Mouse (Mus musculus) neural tube, embryonic 12.5 days (tissue): ENCODE data around the gene Adh1. TPM values are rescaled to one million over a fixed set of nuclear protein-coding genes. Genes with fewer than 3 reads are reported as not detected.

Experiments used
- ATAC-seq: fragments of 200-750 bp; cut with Nextera tagmentation; 2 replicates; pipeline ENCODE4 v1.8.0; 2017; ENCODE audit warnings: low read depth, mild to moderate bottlenecking, moderate TSS enrichment, moderate library complexity; ENCODE audit not compliant: low FRiP score
- H3K27ac ChIP-seq: fragments of 300-500 bp; sonication (generic); 2 replicates; pipeline ENCODE4 v1.5.1; 2016
- H3K27me3 ChIP-seq: fragments of 300-500 bp; sonication (generic); replicated peaks from 2 replicates; pipeline ENCODE4 v1.6.1; 2016; ENCODE audit warnings: mild to moderate bottlenecking
- H3K36me3 ChIP-seq: fragments of 300-500 bp; sonication (generic); 2 replicates; pipeline ENCODE4 v1.6.1; 2016; ENCODE audit warnings: mild to moderate bottlenecking
- H3K4me1 ChIP-seq: fragments of 300-500 bp; sonication (generic); 2 replicates; pipeline ENCODE4 v1.6.1; 2016
- H3K4me2 ChIP-seq: fragments of 300-500 bp; sonication (generic); replicated peaks from 2 replicates; pipeline ENCODE4 v1.6.1; 2016; ENCODE audit warnings: mild to moderate bottlenecking
- H3K4me3 ChIP-seq: fragments of 300-500 bp; sonication (generic); 2 replicates; pipeline ENCODE4 v1.5.1; 2016
- H3K9ac ChIP-seq: fragments of 300-500 bp; sonication (generic); 2 replicates; pipeline ENCODE4 v1.6.1; 2016; ENCODE audit warnings: mild to moderate bottlenecking
- H3K9me3 ChIP-seq: fragments of 300-500 bp; sonication (generic); 2 replicates; pipeline ENCODE4 v1.6.1; 2016; ENCODE audit warnings: mild to moderate bottlenecking
- WGBS: fragments of 180-500 bp; shearing (Covaris S2); methylation state at CpG from one replicate; pipeline ENCODE4 v1.1.7; 2016; 5-methylcytosine and 5-hydroxymethylcytosine counted together
- polyA plus RNA-seq: library from polyadenylated mRNA; unstranded; fragments of >200 nt; fragmentation: Nextera tagmentation; extraction: Ambion mirVana; gene quantifications from 2 replicates; pipeline ENCODE4 v1.2.1, GENCODE M21; 2016

Gene Adh1
- polyA plus RNA-seq, 1 experiment from 2014 or later, result 4.6 TPM

GRCm38 (mm10) chr3:138303771-138304488 is 43.1 kb downstream of the Adh1 start:
- H3K4me1 ChIP-seq, result no peaks in the 10 kb centered on the region
- peak; percentile 14; the same call in 1 of the 2 replicates for ATAC-seq
- H3K4me2 ChIP-seq, result no peak overlapping the region
- H3K9me3 ChIP-seq, result peaks cover 2% of the 10 kb centered on the region; the same call in 1 of the 2 replicates
- H3K36me3 ChIP-seq, result no peaks in the 10 kb centered on the region
- no peaks in the 10 kb centered on the region for H3K27me3 ChIP-seq
- no peak overlapping the region for H3K9ac ChIP-seq
- WGBS, result 76% methylated on average over 6 of the region's 6 CpGs
- no peak overlapping the region for H3K27ac ChIP-seq
- H3K4me3 ChIP-seq, result no peak overlapping the region

- no peak for ATAC-seq
These were observed 43.7 kb downstream of the Adh1 start for GRCm38 (mm10) chr3:138304489-138304871.

GRCm38 (mm10) chr3:138305486-138306289 is 44.9 kb downstream of the Adh1 start:
- ATAC-seq, result no peak
- no peaks in the 10 kb centered on the region for H3K27me3 ChIP-seq
- 68% methylated on average over 10 of the region's 10 CpGs for WGBS
- H3K4me2 ChIP-seq, result no peak overlapping the region
- H3K4me1 ChIP-seq, result no peaks in the 10 kb centered on the region
- no peak overlapping the region for H3K9ac ChIP-seq
- no peak overlapping the region for H3K27ac ChIP-seq
- no peak overlapping the region for H3K4me3 ChIP-seq
- no peaks in the 10 kb centered on the region for H3K36me3 ChIP-seq
- no peaks in the 10 kb centered on the region for H3K9me3 ChIP-seq

More at GRCm38 (mm10) chr3:138304489-138304871, 43.7 kb downstream of the Adh1 start:
- no peaks in the 10 kb centered on the region for H3K4me1 ChIP-seq
- no peaks in the 10 kb centered on the region for H3K9me3 ChIP-seq
- H3K36me3 ChIP-seq, result no peaks in the 10 kb centered on the region
- H3K9ac ChIP-seq, result no peak overlapping the region
- H3K27ac ChIP-seq, result no peak overlapping the region
- H3K27me3 ChIP-seq, result no peaks in the 10 kb centered on the region
- no peak overlapping the region for H3K4me2 ChIP-seq
- H3K4me3 ChIP-seq, result no peak overlapping the region
- WGBS, result 52% methylated on average over 4 of the region's 4 CpGs

- H3K9me3 ChIP-seq, result no peaks in the 10 kb centered on the region
- no peak overlapping the region for H3K4me3 ChIP-seq
- ATAC-seq, result no peak
- no peak overlapping the region for H3K4me2 ChIP-seq
- no peak overlapping the region for H3K27ac ChIP-seq
- no peaks in the 10 kb centered on the region for H3K27me3 ChIP-seq
- H3K9ac ChIP-seq, result no peak overlapping the region
- H3K4me1 ChIP-seq, result no peaks in the 10 kb centered on the region
- WGBS, result 54% methylated on average over 8 of the region's 8 CpGs
- H3K36me3 ChIP-seq, result no peaks in the 10 kb centered on the region
These were observed 45.5 kb downstream of the Adh1 start for GRCm38 (mm10) chr3:138306290-138306683.

GRCm38 (mm10) chr3:138309910-138310309 is 49.1 kb downstream of the Adh1 start:
- Histone ChIP-seq H3K4me3 (no peak overlapping the region), H3K4me1 (no peaks in the 10 kb centered on the region), H3K27me3 (no peaks in the 10 kb centered on the region), H3K36me3 (no peaks in the 10 kb centered on the region), H3K9me3 (no peaks in the 10 kb centered on the region), H3K27ac (no peak overlapping the region), H3K4me2 (no peak overlapping the region), H3K9ac (no peak overlapping the region)
- no peak for ATAC-seq
- 89% methylated on average over 8 of the region's 8 CpGs for WGBS

GRCm38 (mm10) chr3:138311015-138311414 is 50.2 kb downstream of the Adh1 start:
- Histone ChIP-seq H3K9me3 (no peaks in the 10 kb centered on the region), H3K4me2 (no peak overlapping the region), H3K4me1 (no peaks in the 10 kb centered on the region), H3K4me3 (no peak overlapping the region), H3K27ac (no peak overlapping the region), H3K36me3 (no peaks in the 10 kb centered on the region), H3K27me3 (no peaks in the 10 kb centered on the region), H3K9ac (no peak overlapping the region)
- WGBS, result 84% methylated on average over 6 of the region's 6 CpGs
- ATAC-seq, result no peak

GRCm38 (mm10) chr3:138312965-138313364 is 52.2 kb downstream of the Adh1 start, which contains the start of gene Adh6a:
Adh6a (plus strand) TSS chr3:138313286.
- H3K4me1 ChIP-seq, result no peaks in the 10 kb centered on the region
- H3K4me3 ChIP-seq, result no peak within 1 kb of the TSS
- ATAC-seq, result no peak
- no peak within 1 kb of the TSS for H3K4me2 ChIP-seq
- H3K9ac ChIP-seq, result no peak within 1 kb of the TSS
- H3K27me3 ChIP-seq, result no peaks in the 10 kb centered on the region
- 86% methylated on average over 5 of the region's 5 CpGs for WGBS
- H3K27ac ChIP-seq, result no peak within 1 kb of the TSS
- no peaks in the 10 kb centered on the region for H3K36me3 ChIP-seq
- no peaks in the 10 kb centered on the region for H3K9me3 ChIP-seq

- Histone ChIP-seq H3K36me3 (no peaks in the 10 kb centered on the region), H3K4me2 (no peak overlapping the region), H3K27me3 (no peaks in the 10 kb centered on the region), H3K4me3 (no peak overlapping the region), H3K27ac (no peak overlapping the region), H3K4me1 (no peaks in the 10 kb centered on the region), H3K9me3 (no peaks in the 10 kb centered on the region), H3K9ac (no peak overlapping the region)
- WGBS, result 88% methylated on average over 2 of the region's 2 CpGs
- no peak for ATAC-seq
These were observed 56.2 kb downstream of the Adh1 start for GRCm38 (mm10) chr3:138316908-138317472.

- Histone ChIP-seq H3K9ac (no peak overlapping the region), H3K4me2 (no peak overlapping the region), H3K4me3 (no peak overlapping the region), H3K36me3 (no peaks in the 10 kb centered on the region), H3K4me1 (no peaks in the 10 kb centered on the region), H3K27ac (no peak overlapping the region), H3K27me3 (no peaks in the 10 kb centered on the region), H3K9me3 (no peaks in the 10 kb centered on the region; the same call in 1 of the 2 replicates)
- no peak for ATAC-seq
- WGBS, result 82% methylated on average over 17 of the region's 17 CpGs
These were observed 64.2 kb downstream of the Adh1 start for GRCm38 (mm10) chr3:138325001-138325400.

GRCm38 (mm10) chr3:138325466-138325865 is 64.7 kb downstream of the Adh1 start:
- Histone ChIP-seq H3K9me3 (no peaks in the 10 kb centered on the region; the same call in 1 of the 2 replicates), H3K4me3 (no peak overlapping the region), H3K27me3 (no peaks in the 10 kb centered on the region), H3K4me2 (no peak overlapping the region), H3K36me3 (no peaks in the 10 kb centered on the region), H3K27ac (no peak overlapping the region), H3K4me1 (no peaks in the 10 kb centered on the region), H3K9ac (no peak overlapping the region)
- WGBS, result 87% methylated on average over 6 of the region's 6 CpGs
- no peak for ATAC-seq

- Histone ChIP-seq H3K9ac (no peak overlapping the region), H3K27me3 (no peaks in the 10 kb centered on the region), H3K27ac (no peak overlapping the region), H3K4me2 (no peak overlapping the region), H3K9me3 (no peaks in the 10 kb centered on the region), H3K36me3 (no peaks in the 10 kb centered on the region), H3K4me1 (no peaks in the 10 kb centered on the region), H3K4me3 (no peak overlapping the region)
- WGBS, result 90% methylated on average over 8 of the region's 8 CpGs
- ATAC-seq, result no peak
These were observed 73.1 kb downstream of the Adh1 start for GRCm38 (mm10) chr3:138333910-138334309.

- WGBS, result 82% methylated on average over 4 of the region's 4 CpGs
- H3K27me3 ChIP-seq, result no peaks in the 10 kb centered on the region
These were observed 73.5 kb downstream of the Adh1 start for GRCm38 (mm10) chr3:138334320-138334719.

More at GRCm38 (mm10) chr3:138334320-138334719, 73.5 kb downstream of the Adh1 start:
- Histone ChIP-seq H3K36me3 (no peaks in the 10 kb centered on the region), H3K9me3 (no peaks in the 10 kb centered on the region), H3K4me1 (no peaks in the 10 kb centered on the region), H3K4me3 (no peak overlapping the region), H3K27ac (no peak overlapping the region), H3K4me2 (no peak overlapping the region), H3K9ac (no peak overlapping the region)
- no peak for ATAC-seq
